Mouse (Mus musculus) v-Abl transformed pro-B cells (cell line): ENCODE data around the gene Tmem44.

Source experiments
- in situ Hi-C, 2 experiments: fragments of 400-800 bp; cut with MboI; formaldehyde crosslinking; loops; one replicate each; pipeline ENCODE4 v1.15.1; 2025; ENCODE audit not compliant: unreplicated experiment in 2 of 2

The Tmem44 gene

GRCm38 (mm10) chr16:30525756-30526155, 24.9 kb downstream of the Tmem44 start:
- in situ Hi-C loops, result loop anchor here in 1 of 2 experiments (10.0 to 25.0 kb wide), 2 partner anchors 1681 to 1938 kb away; no protein-coding TSS in a partner anchor

GRCm38 (mm10) chr16:30524481-30524880, 26.2 kb downstream of the Tmem44 start:
- in situ Hi-C loops, result loop anchor here (5.0 to 25.0 kb wide), 3 partner anchors 272 to 1680 kb away; no protein-coding TSS in a partner anchor

GRCm38 (mm10) chr16:30522253-30522940, 28.2 kb downstream of the Tmem44 start:
- in situ Hi-C loops, result loop anchor here (5.0 to 25.0 kb wide), 3 partner anchors 270 to 1678 kb away; no protein-coding TSS in a partner anchor

GRCm38 (mm10) chr16:30521147-30521546, 29.5 kb downstream of the Tmem44 start:
- in situ Hi-C loops, result loop anchor here (5.0 to 25.0 kb wide), 3 partner anchors 269 to 1676 kb away; no protein-coding TSS in a partner anchor

GRCm38 (mm10) chr16:30520361-30520823, 30.2 kb downstream of the Tmem44 start:
- in situ Hi-C loops, result loop anchor here (5.0 to 25.0 kb wide), 3 partner anchors 268 to 1676 kb away; no protein-coding TSS in a partner anchor

GRCm38 (mm10) chr16:30518635-30519034, 32.0 kb downstream of the Tmem44 start:
- in situ Hi-C loops, result loop anchor here (10.0 to 25.0 kb wide), 3 partner anchors 784 to 894 kb away; no protein-coding TSS in a partner anchor

GRCm38 (mm10) chr16:30517666-30518283, 32.9 kb downstream of the Tmem44 start:
- in situ Hi-C loops, result loop anchor here (10.0 to 25.0 kb wide), 3 partner anchors 783 to 893 kb away; no protein-coding TSS in a partner anchor

GRCm38 (mm10) chr16:30516993-30517392, 33.6 kb downstream of the Tmem44 start:
- in situ Hi-C loops, result loop anchor here (10.0 to 25.0 kb wide), 3 partner anchors 782 to 892 kb away; no protein-coding TSS in a partner anchor

GRCm38 (mm10) chr16:30515418-30515817, 35.2 kb downstream of the Tmem44 start:
- in situ Hi-C loops, result loop anchor here (10.0 to 25.0 kb wide), 3 partner anchors 781 to 891 kb away; no protein-coding TSS in a partner anchor

GRCm38 (mm10) chr16:30513050-30514024, 37.3 kb downstream of the Tmem44 start:
- in situ Hi-C loops, result loop anchor here (5.0 to 25.0 kb wide), 4 partner anchors 261 to 889 kb away; no protein-coding TSS in a partner anchor

- in situ Hi-C loops, result loop anchor here (5.0 to 25.0 kb wide), 4 partner anchors 260 to 888 kb away; no protein-coding TSS in a partner anchor
These were observed 38.1 kb downstream of the Tmem44 start for GRCm38 (mm10) chr16:30512375-30513049.

GRCm38 (mm10) chr16:30511563-30512340, 38.9 kb downstream of the Tmem44 start:
- in situ Hi-C loops, result loop anchor here (5.0 to 25.0 kb wide), 4 partner anchors 259 to 887 kb away; no protein-coding TSS in a partner anchor

- in situ Hi-C loops, result loop anchor here (5.0 to 25.0 kb wide), 4 partner anchors 258 to 886 kb away; no protein-coding TSS in a partner anchor
These were observed 39.9 kb downstream of the Tmem44 start for GRCm38 (mm10) chr16:30510504-30511451.

GRCm38 (mm10) chr16:30510091-30510490, 40.6 kb downstream of the Tmem44 start:
- in situ Hi-C loops, result loop anchor here (5.0 to 25.0 kb wide), 4 partner anchors 258 to 885 kb away; no protein-coding TSS in a partner anchor

GRCm38 (mm10) chr16:30509340-30509739, 41.3 kb downstream of the Tmem44 start:
- in situ Hi-C loops, result loop anchor here in 1 of 2 experiments (25.0 kb wide), 1 partner anchor 872 kb away; no protein-coding TSS in a partner anchor

- in situ Hi-C loops, result loop anchor here in 1 of 2 experiments (25.0 kb wide), 1 partner anchor 871 kb away; no protein-coding TSS in a partner anchor
These were observed 41.9 kb downstream of the Tmem44 start for GRCm38 (mm10) chr16:30508738-30509137.

- in situ Hi-C loops, result loop anchor here in 1 of 2 experiments (25.0 kb wide), 1 partner anchor 870 kb away; no protein-coding TSS in a partner anchor
These were observed 43.5 kb downstream of the Tmem44 start for GRCm38 (mm10) chr16:30507120-30507519.
